Comparison of ENCODE assay signal across 9 mouse cellular contexts in genomic region chr3:51339378-51339733, GRCm38 (mm10). TPM values are rescaled to one million over a fixed set of nuclear protein-coding genes. Genes with fewer than 3 reads are reported as not detected.
DNase-seq lines count a peak whose midpoint lies in the region; ATAC-seq lines count a peak whose summit lies in the region.
"Had no signal": no experiment of that assay in that cellular context is flagged by ENCODE, and none has a peak within 500 bp of the region (broad histone marks: within the 10 kb centered on the region; RNA-seq: fewer than 3 reads in every experiment).

No protein-coding gene starts in this region.

- H3K9me3 ChIP-seq in lung, embryonic 16.5 days (ENCODE audit: control insufficient read depth, low read length), result no peaks in the 10 kb centered on the region
- H3K9me3 ChIP-seq in embryonic facial prominence, embryonic 13.5 days, result no peaks in the 10 kb centered on the region
- 0 out of 2 replicates have a peak, but pooled peaks cover 2% of the 10 kb centered on the region for H3K9me3 ChIP-seq in limb, embryonic 10.5 days (replicated peaks)

- H3K4me3 ChIP-seq in lung, embryonic 16.5 days (ENCODE audit: low read length), result peak overlapping the region; percentile 94
- H3K4me3 ChIP-seq in embryonic facial prominence, embryonic 13.5 days, result peak overlapping the region; percentile 88
- H3K4me3 ChIP-seq in limb, embryonic 10.5 days, result peak overlapping the region; percentile 84

- no peaks in the 10 kb centered on the region for H3K36me3 ChIP-seq in lung, embryonic 16.5 days (ENCODE audit: control insufficient read depth, insufficient read depth, low read length)
- H3K36me3 ChIP-seq in embryonic facial prominence, embryonic 13.5 days, result no peaks in the 10 kb centered on the region
- H3K36me3 ChIP-seq in limb, embryonic 10.5 days, result no peaks in the 10 kb centered on the region

- H3K9ac ChIP-seq in lung, embryonic 16.5 days (ENCODE audit: low read length), result peak overlapping the region; percentile 96
- H3K9ac ChIP-seq in embryonic facial prominence, embryonic 13.5 days, result peak overlapping the region; percentile 88

- DNase-seq in lung, postnatal 14 days, result no peak
- no peak for DNase-seq in limb, embryonic 10.5 days (ENCODE audit: low spot score)
- DNase-seq in retina, embryonic 14.5 days (ENCODE audit: low spot score), result peak; percentile 31
- no peak for DNase-seq in left cerebral cortex, postnatal 36 days (ENCODE audit: low spot score in 2 of 2)
- DNase-seq in gastrocnemius, postnatal 36 days, result no peak
- DNase-seq in gastrocnemius, postnatal 25 days, result no peak

- ATAC-seq in lung, embryonic 16.5 days (ENCODE audit: low read depth), result no peak
- ATAC-seq in embryonic facial prominence, embryonic 13.5 days (ENCODE audit: insufficient number of reproducible peaks, insufficient read depth, low FRiP score, low TSS enrichment, low read depth), result no peak

- no peaks in the 10 kb centered on the region for H3K27me3 ChIP-seq in lung, embryonic 16.5 days (ENCODE audit: control insufficient read depth, insufficient read depth, low read depth, low read length)
- H3K27me3 ChIP-seq in embryonic facial prominence, embryonic 13.5 days, result no peaks in the 10 kb centered on the region
- H3K27me3 ChIP-seq in limb, embryonic 10.5 days (ENCODE audit: low read depth, poor library complexity, severe bottlenecking), result no peaks in the 10 kb centered on the region

- H3K27ac ChIP-seq in lung, embryonic 16.5 days (ENCODE audit: low read length), result peak overlapping the region; percentile 98; the same call in 1 of the 2 replicates
- no peak overlapping the region for H3K27ac ChIP-seq in embryonic facial prominence, embryonic 13.5 days
- peak overlapping the region; percentile 99 for H3K27ac ChIP-seq in limb, embryonic 10.5 days

- peak overlapping the region; percentile 96 for H3K4me2 ChIP-seq in lung, embryonic 16.5 days (ENCODE audit: low read depth, low read length)
- H3K4me2 ChIP-seq in embryonic facial prominence, embryonic 13.5 days, result peak overlapping the region; percentile 92

- H3K4me1 ChIP-seq in lung, embryonic 16.5 days (replicated peaks; ENCODE audit: control insufficient read depth, insufficient read depth, low read length), result 0 out of 2 replicates have a peak, but pooled peaks cover 9% of the 10 kb centered on the region
- peaks cover 11% of the 10 kb centered on the region; the same call in 1 of the 2 replicates for H3K4me1 ChIP-seq in embryonic facial prominence, embryonic 13.5 days
- H3K4me1 ChIP-seq in limb, embryonic 10.5 days, result peaks cover 18% of the 10 kb centered on the region

- intact Hi-C loops in left cerebral cortex, postnatal 36 days (cut with DNase I), result no loop called here
- intact Hi-C loops in gastrocnemius, postnatal 36 days (cut with DNase I), result no loop called here

- WGBS in lung, embryonic 16.5 days, result 2% methylated on average over 9 of the region's 9 CpGs
- WGBS in embryonic facial prominence, embryonic 13.5 days, result 3% methylated on average over 9 of the region's 9 CpGs
- whole genome bisulfite sequencing in limb, embryonic 10.5 days, result 4% methylated on average over 9 of the region's 9 CpGs

RNA-seq across cellular contexts. Expression of gene Elf2, which starts 1.1 kb away (rescaled TPM):
- 68.4 and 74.5 TPM in 2 replicates for polyA plus RNA-seq in lung, embryonic 16.5 days (2015; fragmentation: Nextera tagmentation; extraction: Ambion mirVana)
- polyA plus RNA-seq in embryonic facial prominence, embryonic 13.5 days (2015; fragmentation: Nextera tagmentation; extraction: Ambion mirVana), result 64.5 and 72.5 TPM in 2 replicates
- 39.8 and 44.3 TPM in 2 replicates for polyA plus RNA-seq in limb, embryonic 10.5 days (2016; fragmentation: Nextera tagmentation; extraction: Ambion mirVana)
- total RNA-seq in left cerebral cortex, postnatal 36 days (2021), result 10 to 100 TPM; 40.6 to 45.1 TPM
- 10 to 100 TPM; 48.9 to 49.7 TPM for total RNA-seq in gastrocnemius, postnatal 36 days (2021)
- total RNA-seq in gastrocnemius, postnatal 25 days (2021), result 10 to 100 TPM; 44.3 to 46.1 TPM

RNA-seq across cellular contexts. Expression of gene Mgarp, which starts 57.2 kb away (rescaled TPM):
- 1.2 and 1.9 TPM in 2 replicates for polyA plus RNA-seq in lung, embryonic 16.5 days (2015; fragmentation: Nextera tagmentation; extraction: Ambion mirVana)
- polyA plus RNA-seq in embryonic facial prominence, embryonic 13.5 days (2015; fragmentation: Nextera tagmentation; extraction: Ambion mirVana), result 5.2 and 7.0 TPM in 2 replicates
- 3.8 and 4.9 TPM in 2 replicates for polyA plus RNA-seq in limb, embryonic 10.5 days (2016; fragmentation: Nextera tagmentation; extraction: Ambion mirVana)
- not detected for total RNA-seq in left cerebral cortex, postnatal 36 days (2021)
- total RNA-seq in gastrocnemius, postnatal 36 days (2021), result under 1 TPM; 0.20 to 0.27 TPM
- not detected for total RNA-seq in gastrocnemius, postnatal 25 days (2021)
- total RNA-seq: common myeloid progenitor, adult 5-6 weeks had no signal
